Mouse (Mus musculus) left cerebral cortex, postnatal 25 days (tissue): ENCODE measurements around the gene Arhgap27. TPM values are rescaled to one million over a fixed set of nuclear protein-coding genes. Genes with fewer than 3 reads are reported as not detected.

Experiments used
- DNase-seq, 2 experiments: peaks; one replicate each; pipeline ENCODE4 v3.0.0; 2022; ENCODE audit warnings: low spot score in 2 of 2, mixed read lengths in 1 of 2
- intact Hi-C: fragments of 180-260 bp; cut with DNase I; formaldehyde crosslinking; loops from one replicate; pipeline ENCODE4 v1.15.1; 2025
- total RNA-seq, 2 experiments: library from RNA; stranded (reverse); gene quantifications; 2 replicates each; pipeline ENCODE4 v1.2.3; 2021

Arhgap27 gene
- total RNA-seq, 2 experiments from 2014 or later, result 7.9 to 12.4 TPM

DNA sequence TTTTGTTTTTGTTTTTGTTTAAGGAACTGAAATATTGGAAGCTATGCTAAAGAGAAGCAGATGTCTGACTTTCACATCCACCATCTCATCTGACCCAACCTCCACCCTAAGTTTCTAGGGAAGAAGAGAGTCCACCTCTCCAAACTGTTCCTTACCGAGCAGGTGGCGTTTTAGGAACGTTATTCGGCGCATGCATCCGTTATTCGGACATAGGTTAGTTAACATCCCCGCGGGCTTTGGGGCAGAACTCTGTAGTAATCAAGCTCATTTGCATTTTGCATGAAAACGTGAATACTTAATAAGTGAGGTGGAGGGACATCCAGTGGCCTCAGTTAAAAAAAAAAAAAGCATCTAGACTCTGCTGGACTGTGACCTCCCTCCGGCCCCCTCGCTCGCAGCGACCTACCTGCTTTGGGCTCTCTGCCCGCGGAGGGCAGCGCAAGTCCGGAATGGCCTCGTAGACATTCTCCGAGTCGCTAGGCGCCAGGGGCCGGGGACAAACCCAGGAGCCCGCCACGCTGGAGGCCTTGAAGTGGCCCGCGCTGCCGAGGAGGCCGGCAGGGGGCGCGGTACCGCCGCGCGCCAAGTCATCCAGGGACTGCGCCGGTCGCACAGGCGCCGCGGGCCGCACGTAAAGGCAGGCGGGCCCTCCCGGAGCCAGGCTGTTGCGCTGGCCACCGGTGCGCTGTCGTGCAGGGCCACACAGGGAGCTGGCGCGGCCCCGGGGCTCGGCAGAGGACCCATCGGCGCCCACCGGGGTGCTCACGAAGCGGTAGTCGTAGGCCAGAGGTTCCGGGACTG is 3.5 kb downstream of the Arhgap27 start:
- peak; percentile 80 to 87 for DNase-seq
- intact Hi-C loops, result loop anchor here (2.0 to 10.0 kb wide), 6 partner anchors 27 to 315 kb away; partner anchors contain the start of gene Plekhm1

DNA sequence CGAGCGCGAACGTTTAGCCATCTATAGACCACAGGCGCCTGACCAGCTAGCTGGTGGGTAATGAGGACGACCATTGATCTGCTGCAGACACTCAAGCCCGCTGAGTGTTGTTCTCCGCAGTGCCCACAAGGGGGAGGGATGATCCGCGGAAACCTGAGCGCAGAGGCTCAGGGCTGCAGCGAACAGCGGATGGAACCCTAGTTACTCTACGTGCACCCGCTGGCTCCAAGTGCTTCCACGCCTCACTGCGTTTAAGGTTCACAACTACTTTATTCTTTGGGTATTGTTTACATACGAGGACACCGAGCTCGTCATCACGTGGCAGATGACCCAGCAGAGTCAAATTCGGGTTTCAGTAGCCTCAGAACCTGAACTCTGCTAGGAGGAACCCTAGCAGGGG is 4.4 kb downstream of the Arhgap27 start:
- DNase-seq, result peak; percentile 67 to 70
- intact Hi-C loops, result loop anchor here (2.0 to 10.0 kb wide), 4 partner anchors 53 to 316 kb away; partner anchors contain the start of gene Plekhm1

DNA sequence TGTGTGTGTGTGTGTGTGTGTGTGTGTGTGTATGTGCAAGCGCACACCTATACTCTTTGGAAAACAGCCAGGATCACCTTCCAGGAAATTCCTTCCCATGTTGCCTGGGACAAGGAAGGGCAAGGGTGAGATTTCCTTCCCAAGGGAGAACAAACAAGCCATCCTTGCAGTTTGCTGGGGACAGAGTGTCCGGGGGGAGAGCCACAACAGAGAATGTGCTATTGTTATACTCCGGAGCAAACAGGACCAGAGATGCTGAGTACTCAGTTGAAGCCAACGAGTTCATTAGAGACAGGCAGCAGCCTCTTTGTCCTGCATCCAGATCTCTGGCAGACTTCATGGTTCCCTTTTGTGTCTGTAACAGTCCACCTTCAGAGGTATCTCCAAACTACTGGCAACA is 5.2 kb downstream of the Arhgap27 start:
- intact Hi-C loops, result loop anchor here (2.0 to 10.0 kb wide), 4 partner anchors 54 to 316 kb away; partner anchors contain the start of gene Plekhm1
- DNase-seq, result no peak

DNA sequence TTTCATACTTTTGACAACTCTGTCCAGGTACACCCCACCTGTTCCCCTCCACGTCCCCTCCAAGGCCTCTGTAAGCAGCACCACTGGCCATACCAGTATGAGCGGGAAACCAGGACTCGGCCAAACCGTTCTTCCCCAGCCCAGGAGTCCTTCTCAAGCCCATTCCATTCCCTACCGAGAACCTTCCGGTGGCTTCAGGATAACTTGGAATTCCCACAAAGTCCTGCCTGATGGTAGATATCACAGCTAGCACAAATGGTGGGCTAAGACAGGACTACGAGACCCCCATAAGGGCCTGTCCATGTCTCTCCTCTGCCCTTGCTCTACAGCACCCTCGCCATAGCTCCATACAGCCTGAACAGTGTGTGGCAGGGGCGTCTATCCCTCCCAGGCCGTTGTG is 5.8 kb downstream of the Arhgap27 start:
- intact Hi-C loops, result loop anchor here (2.0 to 10.0 kb wide), 4 partner anchors 55 to 317 kb away; partner anchors contain the start of gene Plekhm1
- no peak for DNase-seq

DNA sequence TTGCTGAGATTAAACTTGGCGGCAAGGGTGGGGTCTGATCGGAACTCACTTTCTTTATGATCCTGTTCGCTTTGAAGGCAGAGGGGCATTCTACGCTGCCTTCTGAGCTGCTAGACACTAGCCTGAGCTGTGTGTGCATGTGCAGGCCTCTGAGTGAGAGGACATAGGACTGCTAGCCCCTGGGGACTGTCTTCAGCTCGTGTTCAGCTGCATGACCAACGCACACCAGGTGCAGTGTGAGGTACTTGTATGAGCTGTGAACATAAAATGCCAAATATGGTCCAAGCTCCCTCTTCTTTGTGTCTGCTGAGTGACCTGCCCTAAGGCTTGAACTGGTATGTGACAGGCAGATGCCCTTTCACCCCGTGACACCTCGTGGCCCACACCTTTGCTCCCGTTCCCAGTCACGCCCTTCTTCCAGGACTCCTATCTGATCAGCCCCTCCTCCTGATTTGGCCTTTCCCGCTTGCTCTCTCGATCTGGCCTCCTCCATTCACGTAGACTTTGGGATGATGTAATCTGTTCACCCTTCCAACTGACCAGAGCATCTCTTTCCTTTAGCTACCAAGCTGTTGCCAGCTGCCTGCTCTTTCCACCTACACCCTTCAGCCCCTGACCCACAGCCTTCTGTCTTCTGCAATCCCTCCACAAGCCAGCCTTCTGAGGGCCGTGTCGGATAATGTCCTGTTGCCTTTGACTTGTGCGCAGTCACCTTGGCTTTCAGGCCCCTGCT is 6.4 kb downstream of the Arhgap27 start:
- intact Hi-C loops, result loop anchor here (5.0 to 10.0 kb wide), 3 partner anchors 55 to 318 kb away; partner anchors contain the start of gene Plekhm1
- no peak for DNase-seq

DNA sequence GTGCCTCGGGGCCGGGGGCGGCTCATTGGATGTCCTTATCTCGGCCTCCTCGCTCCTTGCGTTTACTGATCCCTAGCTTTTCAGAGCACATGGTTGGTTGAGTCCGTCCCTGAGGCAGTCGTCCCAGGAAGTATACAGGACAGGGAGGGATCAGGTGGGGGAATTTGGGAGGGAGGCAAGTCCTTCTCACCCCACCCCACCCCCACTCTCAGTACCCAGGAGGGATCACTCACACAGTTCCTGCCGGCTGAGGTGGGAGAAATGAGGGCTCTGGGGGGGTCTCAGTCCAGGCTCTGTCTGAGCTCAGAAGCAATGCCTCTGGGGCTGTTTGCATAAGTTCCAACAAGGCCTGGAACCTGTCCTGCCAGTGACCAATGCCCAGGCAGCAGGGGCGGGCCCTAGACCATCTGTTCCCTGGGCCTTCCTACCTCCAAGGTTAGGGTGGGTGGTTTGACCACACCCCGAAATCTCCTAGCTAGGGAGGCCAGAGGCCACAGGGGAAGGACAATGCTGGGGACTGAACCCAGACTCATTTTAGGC is 7.4 kb downstream of the Arhgap27 start:
- intact Hi-C loops, result loop anchor here (5.0 to 10.0 kb wide), 3 partner anchors 56 to 319 kb away; partner anchors contain the start of gene Plekhm1
- DNase-seq, result no peak

DNA sequence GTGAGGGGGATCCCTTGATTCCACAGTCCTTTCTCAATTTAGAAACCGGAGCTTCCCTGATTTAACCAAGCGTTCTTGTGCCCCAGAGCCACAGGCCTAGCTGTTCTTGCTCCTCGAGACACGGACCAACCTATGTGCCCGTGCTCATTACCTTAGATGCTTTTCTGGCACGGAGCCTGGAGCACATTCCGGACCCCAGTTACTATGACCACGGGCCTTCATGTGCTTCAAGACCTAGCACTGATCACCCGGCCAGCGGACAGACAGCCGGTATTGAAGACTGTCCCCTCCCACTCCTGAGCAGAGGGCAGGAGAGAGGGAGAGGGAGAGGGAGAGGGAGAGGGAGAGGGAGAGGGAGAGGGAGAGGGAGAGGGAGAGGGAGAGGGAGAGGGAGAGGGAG is 8.2 kb downstream of the Arhgap27 start:
- no peak for DNase-seq
- intact Hi-C loops, result loop anchor here (5.0 to 10.0 kb wide), 3 partner anchors 57 to 320 kb away; partner anchors contain the start of gene Plekhm1

DNA sequence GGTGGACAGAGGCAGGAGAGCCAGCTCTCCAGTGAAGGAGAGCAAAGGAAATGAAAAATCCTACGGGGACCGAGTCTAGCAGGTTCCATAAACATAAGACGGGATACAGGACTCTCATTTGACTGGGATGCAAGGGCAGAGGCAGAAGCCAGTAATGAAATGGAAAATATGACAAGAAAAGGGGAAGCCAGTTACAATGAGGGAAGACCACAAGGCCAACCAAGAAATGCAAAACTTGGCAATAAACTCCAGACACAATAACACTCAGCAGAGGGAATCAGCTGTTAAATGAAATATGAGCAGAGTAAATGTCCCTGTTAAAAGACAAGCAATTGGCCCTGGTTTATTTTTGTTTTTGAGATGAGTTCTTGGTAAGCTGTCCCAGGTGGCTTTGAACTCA is 9.5 kb downstream of the Arhgap27 start:
- no peak for DNase-seq
- intact Hi-C loops, result loop anchor here (10.0 kb wide), 1 partner anchor 321 kb away; no protein-coding TSS in a partner anchor

DNA sequence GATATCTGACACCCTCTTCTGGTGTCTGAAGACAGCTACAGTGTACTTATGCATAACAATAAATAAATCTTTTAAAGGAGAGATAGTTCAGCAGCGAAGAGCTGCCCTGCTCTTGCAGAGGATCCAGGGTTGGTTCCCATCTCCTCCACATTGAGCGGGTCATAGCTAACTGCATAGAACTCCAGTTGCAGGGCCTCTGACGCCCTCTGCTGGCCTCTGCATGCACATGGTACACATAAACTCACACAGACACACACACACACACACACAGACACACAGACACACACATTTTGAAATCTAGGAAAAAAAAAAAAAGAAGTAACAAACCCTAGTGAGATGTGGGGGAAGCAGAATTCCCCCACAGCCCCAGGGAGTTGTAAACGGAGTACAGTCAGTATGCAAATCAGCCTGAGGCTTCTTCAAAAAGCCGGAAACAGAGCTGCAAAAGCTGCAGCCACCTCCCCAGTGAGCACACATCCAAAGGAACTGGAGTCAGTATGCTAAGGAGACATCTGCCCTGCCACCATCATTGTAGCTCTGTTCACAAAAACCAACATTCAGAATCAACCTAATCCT is 11.2 kb downstream of the Arhgap27 start:
- intact Hi-C loops, result loop anchor here (10.0 kb wide), 1 partner anchor 322 kb away; no protein-coding TSS in a partner anchor
- DNase-seq, result no peak

DNA sequence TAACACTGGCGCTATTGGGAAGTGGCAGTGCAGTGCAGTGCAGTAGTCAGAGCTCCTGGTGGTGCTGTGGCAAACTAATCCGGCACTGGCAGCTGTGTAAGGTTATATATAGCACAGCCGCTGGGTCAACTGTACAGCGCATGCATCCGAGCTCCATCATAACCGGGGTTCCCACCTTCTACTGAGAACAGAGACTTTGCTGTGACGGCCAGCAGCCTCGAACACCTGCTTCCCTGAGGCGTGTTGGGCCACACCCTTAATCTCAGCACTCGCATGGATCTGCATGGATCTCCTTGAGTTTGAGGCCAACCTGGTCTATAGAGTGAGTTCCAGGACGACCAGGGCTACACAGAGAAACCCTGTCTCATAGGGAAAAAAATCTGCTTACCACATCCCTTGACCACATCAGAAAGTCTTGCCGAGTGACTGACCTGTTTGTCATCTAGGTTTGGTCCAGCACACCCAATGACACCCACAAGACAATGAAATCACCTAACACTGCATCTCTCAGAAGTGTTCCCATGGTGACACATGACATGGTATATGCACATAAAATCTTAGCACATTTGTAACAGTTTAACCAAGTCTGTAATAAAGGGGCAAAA is 12.7 kb downstream of the Arhgap27 start:
- intact Hi-C loops, result loop anchor here (10.0 kb wide), 1 partner anchor 324 kb away; no protein-coding TSS in a partner anchor
- no peak for DNase-seq

DNA sequence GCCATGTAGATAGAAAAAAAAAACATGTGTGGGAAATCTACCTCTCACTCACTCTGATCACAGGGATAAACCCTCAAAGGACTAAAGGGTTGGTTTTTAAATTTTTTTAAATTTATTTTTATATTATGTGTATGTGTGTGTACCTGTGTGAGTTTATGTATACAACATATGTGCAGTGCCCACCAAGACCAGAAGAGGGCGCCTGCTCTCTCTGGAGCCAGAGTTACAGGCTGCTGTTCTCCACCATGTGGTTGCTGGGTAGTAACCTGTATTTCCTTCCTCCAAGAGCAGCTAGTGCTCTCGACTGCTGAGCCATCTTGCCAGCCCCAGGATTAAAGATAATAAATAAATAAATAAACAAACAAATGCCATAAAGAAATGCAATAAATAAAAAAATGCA is 13.8 kb downstream of the Arhgap27 start:
- intact Hi-C loops, result loop anchor here (10.0 kb wide), 1 partner anchor 325 kb away; no protein-coding TSS in a partner anchor
- no peak for DNase-seq

DNA sequence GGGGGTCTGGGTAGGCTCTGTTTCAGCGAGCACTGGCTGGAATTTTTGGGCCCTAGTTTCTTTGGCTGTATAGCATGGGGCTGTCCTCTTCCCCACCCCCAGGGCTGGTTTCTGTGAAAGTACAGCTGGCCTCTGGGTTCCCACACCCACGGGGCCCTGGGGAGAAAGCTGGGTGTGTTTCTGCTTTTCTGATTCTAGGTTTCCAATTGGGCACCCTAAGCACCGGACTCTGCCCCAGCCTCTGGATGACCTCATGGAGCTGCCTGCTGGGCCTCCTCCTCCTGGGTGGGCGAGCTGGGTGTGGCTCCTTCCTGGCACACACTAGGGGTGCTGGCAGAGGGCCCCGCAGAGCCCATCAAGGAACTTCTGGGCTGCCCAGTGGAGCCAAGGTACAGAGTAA is 16.8 kb downstream of the Arhgap27 start:
- DNase-seq, result peak in 1 of 2 experiments; percentile 43
- intact Hi-C loops, result no loop called here

DNA sequence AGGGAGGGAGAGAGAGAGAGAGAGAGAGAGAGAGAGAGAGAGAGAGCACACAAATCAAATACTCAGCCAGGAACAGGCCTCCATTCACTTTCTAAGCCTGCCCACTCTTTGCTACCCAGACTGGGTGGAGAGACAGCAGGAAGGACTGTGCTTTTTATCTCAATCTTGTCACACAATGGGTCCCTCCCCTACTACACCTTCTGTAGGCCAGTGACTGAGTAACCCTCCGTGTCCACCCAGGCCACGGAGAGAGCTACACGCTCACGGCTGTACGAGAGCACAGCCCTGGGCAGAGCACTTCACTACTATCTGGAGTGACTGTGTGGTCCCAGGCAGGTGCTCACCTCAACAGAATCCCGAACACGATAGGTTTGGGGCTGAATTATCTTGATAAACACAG is 17.3 kb downstream of the Arhgap27 start:
- intact Hi-C loops, result no loop called here
- no peak for DNase-seq

DNA sequence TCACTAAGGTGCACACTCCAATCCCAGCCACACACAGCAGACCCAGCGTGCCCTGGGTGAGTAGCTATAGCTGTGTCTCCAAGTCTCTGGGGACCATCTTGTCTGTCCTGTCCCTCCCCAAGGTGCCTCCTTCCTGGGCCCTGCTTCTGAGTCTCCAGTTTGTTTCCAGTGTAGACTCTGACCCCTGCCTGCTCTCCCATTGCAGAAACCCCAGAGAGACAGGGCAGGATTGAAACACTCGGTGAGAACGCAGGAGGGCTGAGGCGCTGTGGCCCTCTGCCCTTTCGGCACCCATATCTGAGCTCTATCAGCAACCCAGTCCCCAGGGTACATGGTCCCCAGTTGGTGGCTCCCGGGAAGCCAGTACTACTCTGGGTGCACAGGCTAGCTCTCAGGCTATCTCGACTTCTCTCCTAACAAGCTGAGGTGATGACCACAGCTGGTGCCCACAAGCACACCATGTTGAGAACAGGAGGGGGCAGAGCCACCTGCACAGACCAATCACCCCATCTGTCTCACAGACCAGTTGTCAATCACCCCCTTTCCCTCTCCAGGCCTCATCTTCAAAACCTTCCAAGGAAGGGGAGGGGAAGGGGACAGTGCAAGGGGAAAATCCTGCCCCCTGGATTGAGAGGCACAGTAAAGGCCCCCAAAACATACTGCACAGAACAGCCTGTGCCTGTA is 17.9 kb downstream of the Arhgap27 start:
- intact Hi-C loops, result no loop called here
- DNase-seq, result no peak

DNA sequence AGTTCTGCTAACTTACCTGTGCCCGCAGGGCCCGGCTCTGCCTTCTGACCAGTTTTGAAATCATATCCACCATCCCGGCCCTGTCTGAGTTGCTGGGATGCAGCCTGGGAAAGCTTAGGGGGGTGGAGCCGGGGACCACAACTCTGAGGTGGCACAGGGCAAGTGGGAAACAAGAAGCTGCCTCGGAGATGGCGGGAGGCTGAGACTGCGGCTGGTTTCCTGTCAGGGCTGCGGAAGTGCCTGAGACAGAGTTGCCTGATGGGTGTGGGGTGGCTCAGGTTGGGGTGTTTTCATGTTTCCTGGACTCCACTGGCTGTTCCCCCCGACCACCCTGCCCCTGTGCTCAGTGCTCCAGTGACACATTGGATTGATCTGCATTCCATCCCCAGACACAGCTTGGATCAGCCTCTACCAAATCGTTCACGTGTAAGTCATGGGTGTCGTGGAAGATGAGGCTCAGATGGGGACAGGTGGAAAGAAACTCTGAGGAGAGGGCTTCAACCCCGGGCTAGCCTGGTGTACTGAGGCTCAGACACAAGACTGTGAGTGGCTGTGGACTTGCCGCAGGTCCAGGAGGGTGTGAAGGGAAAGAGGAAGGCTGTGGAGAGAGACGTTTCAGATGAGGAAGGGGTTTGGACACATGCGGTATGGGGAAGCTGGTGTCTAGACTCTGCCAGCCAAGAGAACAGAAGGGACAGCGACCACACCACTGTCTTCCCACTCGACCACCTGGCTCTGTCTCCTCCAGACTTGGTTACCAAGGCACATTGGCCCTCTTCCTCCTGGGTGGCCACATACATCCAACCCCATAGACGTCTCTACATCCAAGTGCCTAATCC is 18.8 kb downstream of the Arhgap27 start:
- intact Hi-C loops, result no loop called here
- no peak for DNase-seq

DNA sequence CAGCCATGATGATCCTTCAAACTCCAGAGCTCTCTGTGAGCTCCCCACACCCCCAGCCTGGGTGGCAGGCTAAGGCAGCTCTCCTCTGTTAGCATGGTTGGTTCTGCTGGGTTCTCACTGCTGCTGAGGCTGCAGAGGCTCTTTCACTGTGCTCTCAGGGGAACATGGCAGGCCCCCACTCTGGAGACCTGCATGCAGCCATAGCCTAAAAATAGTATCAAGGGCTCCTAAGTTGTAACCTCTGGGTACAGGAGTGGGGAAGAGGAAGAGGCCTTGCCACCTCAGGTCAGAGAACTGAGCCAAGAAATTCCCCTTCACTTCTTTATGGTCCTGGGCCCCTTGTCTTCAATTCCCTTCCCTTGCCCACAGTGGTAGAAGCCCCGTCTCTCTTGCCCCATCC is 19.6 kb downstream of the Arhgap27 start:
- DNase-seq, result no peak
- intact Hi-C loops, result no loop called here

DNA sequence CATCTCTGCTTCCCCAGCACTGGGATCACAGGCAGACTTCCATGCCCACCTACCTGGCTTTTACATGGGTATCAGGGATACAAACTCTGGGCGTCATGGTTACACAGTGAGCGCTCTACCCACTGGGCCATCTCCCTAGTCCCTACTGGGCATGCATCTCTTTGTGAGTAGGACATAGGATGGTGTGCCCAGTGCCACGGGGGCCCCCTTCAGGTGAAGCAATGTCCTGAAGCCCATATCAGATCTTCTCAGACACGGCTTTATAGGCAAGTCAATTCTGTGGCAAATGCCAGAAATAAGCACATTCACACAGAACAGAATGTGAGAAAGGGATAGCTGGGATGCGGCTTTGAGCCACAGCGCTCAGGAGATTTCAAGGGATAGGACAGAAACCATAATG is 20.4 kb downstream of the Arhgap27 start:
- intact Hi-C loops, result no loop called here
- no peak for DNase-seq

DNA sequence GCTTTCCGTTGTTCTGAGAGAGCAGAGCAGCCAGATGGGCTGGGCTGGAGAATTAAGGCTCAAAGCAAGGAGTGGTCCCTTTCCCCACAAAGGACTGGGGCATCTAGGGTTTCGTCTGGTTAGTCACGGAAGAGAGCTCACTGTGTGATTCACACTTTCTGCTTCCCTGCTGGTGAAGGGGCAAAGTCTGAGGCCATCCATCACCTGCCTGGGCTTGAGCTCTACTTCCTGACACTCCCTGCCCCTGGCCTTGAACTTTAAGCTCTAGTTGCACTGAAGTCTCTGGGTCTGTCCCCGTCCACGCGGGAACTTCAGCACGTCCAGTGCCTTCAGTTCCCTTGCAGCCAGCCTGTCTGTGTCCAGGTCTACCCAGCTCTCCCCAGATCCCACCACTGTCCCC is 22.8 kb downstream of the Arhgap27 start:
- intact Hi-C loops, result no loop called here
- DNase-seq, result no peak
